Mouse (Mus musculus): ENCODE measurements at regions not wholly inside any gene's neighbourhood (a gene's known extent, or its start where the extent isn't known, plus 50 kb on each side); places are given as distances from the start of the nearest gene placed in this dataset.

DNA sequence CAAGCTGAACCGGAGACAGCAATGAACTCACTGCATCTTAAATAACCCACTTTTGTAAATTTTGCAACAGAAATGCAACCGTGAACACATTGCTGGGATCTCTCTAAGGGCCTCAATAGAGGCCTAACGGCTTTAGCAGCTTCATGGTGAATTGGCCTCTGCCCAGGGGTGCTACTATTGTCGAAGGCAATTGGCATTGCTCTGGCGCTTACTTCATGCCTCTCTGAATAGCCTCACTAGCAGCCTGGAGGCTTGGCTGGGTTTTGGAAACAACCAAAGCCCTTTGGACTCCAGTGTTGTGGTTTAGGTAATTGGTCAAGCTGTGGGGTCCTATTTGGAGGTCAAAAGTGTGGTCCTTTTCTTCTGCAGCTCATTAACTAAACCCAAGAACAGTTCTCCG, 382.3 kb downstream of the Mllt3 start:
- TF ChIP-seq CHD2 (IDR thresholded peaks at IDR 0.05; ENCODE audit: low read depth, low read length) (no peak), HCFC1 (IDR thresholded peaks at IDR 0.05; ENCODE audit: borderline replicate concordance, insufficient read depth, low read length) (no peak), ZC3H11A (IDR thresholded peaks at IDR 0.05; ENCODE audit: borderline replicate concordance, low read depth, low read length) (no peak), ZNF384 (IDR thresholded peaks at IDR 0.05; ENCODE audit: low read depth, low read length) (no peak), MAFK (IDR thresholded peaks at IDR 0.05; ENCODE audit: insufficient read depth, low read depth, low read length) (no peak)
